Mouse (Mus musculus) layer of hippocampus, postnatal 10 days (tissue): ENCODE results near the gene Erich3. TPM values are rescaled to one million over a fixed set of nuclear protein-coding genes. Genes with fewer than 3 reads are reported as not detected.

Source experiments
- total RNA-seq, 2 experiments: library from RNA; stranded (reverse); gene quantifications; 2 replicates each; pipeline ENCODE4 v1.2.3; 2021

Erich3 gene
- total RNA-seq, 2 experiments from 2014 or later, result 5.1 to 6.1 TPM

Other genes with a start within 250 kb of the Erich3 start
- 10 to 100 TPM; 18.1 to 20.2 TPM for gene Cryz, start 67.1 kb upstream of the Erich3 start, total RNA-seq
- 10 to 100 TPM; 10.1 to 10.7 TPM for gene Tyw3, start 66.8 kb upstream of the Erich3 start, total RNA-seq